Mouse (Mus musculus): ENCODE results near the gene Slc41a1.

DNA sequence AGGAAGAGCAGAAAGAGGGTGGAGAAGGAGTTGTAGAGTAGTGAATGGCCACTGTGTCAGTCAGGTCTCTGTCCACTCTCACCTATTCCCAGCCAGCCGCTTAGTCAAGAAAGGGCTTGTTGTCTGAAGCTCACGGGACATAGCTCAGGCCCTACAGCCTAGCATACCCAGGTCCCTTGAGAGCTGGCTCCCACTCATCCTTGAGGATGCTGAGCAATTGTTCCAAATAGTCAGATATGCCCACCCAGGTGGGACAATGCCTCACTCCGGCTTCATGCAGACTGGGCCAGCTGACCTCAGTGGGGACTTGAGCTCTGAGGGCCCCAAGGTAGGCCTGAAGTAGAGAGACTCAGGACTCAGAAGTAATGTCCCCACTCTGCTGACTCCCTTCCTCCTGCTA, 23.1 kb upstream of the Slc41a1 start:
- TF ChIP-seq CTCF (IDR thresholded peaks at IDR 0.05; ENCODE audit: extremely low read depth, insufficient read length, insufficient replicate concordance, low read depth, low read length) (no peak), POLR2A (IDR thresholded peaks at IDR 0.05; ENCODE audit: low read depth, low read length) (no peak)

All from small intestine, adult 2 months (tissue).